Mouse (Mus musculus) lung, adult 2 months (tissue): ENCODE measurements around the gene Atp2a2. TPM values are rescaled to one million over a fixed set of nuclear protein-coding genes. Genes with fewer than 3 reads are reported as not detected.

ENCODE experiments used
- DNase-seq: peaks from one replicate; pipeline ENCODE4 v3.0.0; 2022
- H3K4me1 ChIP-seq: fragments of 200-500 bp; 2 replicates; pipeline ENCODE4 v1.6.1; 2011; ENCODE audit warnings: low read length; ENCODE audit not compliant: control insufficient read depth, insufficient read depth
- H3K4me3 ChIP-seq: fragments of 200-500 bp; replicated peaks from 2 replicates; pipeline ENCODE3; 2011; ENCODE audit warnings: low read depth, mild to moderate bottlenecking, control low read depth, low read length; ENCODE audit errors: extremely low read depth
- CTCF ChIP-seq: fragments of 200-500 bp; IDR thresholded peaks from 2 replicates; pipeline ENCODE4 v1.5.1; 2011; ENCODE audit warnings: mild to moderate bottlenecking, low read length, control low read depth; ENCODE audit not compliant: insufficient read depth
- POLR2A ChIP-seq: fragments of 200-500 bp; IDR thresholded peaks from 2 replicates; pipeline ENCODE4 v1.6.1; 2011; ENCODE audit warnings: low read depth, mild to moderate bottlenecking, control low read depth, low read length, borderline replicate concordance; ENCODE audit errors: extremely low read depth
- WGBS: fragments of 180-500 bp; shearing (Covaris S2); methylation state at CpG from one replicate; pipeline ENCODE4 v1.1.7; 2018; 5-methylcytosine and 5-hydroxymethylcytosine counted together
- polyA plus RNA-seq: library from polyadenylated mRNA; depleted of rRNA; stranded (reverse); fragments of >200 nt; gene quantifications from 2 replicates; pipeline ENCODE4 v1.2.3, GENCODE M21; 2012

Atp2a2 gene
- polyA plus RNA-seq, 1 experiment, result 126 TPM

- H3K4me3 ChIP-seq, result no peak overlapping the region
- WGBS, result 49% methylated on average over 23 of the region's 23 CpGs
- DNase-seq, result no peak
- H3K4me1 ChIP-seq, result 0 out of 2 replicates have a peak, but pooled peaks cover 2% of the 10 kb centered on the region
- no peak for TF ChIP-seq CTCF
- TF ChIP-seq POLR2A, result no peak
These were observed 18.5 kb upstream of the Atp2a2 start for GRCm38 (mm10) chr5:122520254-122521129.

- Histone ChIP-seq H3K4me1 (0 out of 2 replicates have a peak, but pooled peaks cover 2% of the 10 kb centered on the region), H3K4me3 (no peak overlapping the region)
- no peak for DNase-seq
- TF ChIP-seq POLR2A (no peak), CTCF (no peak)
- WGBS, result 51% methylated on average over 7 of the region's 7 CpGs
These were observed 17.1 kb upstream of the Atp2a2 start for GRCm38 (mm10) chr5:122519043-122519660.

GRCm38 (mm10) chr5:122518247-122518646, 16.2 kb upstream of the Atp2a2 start:
- DNase-seq, result no peak
- 53% methylated on average over 8 of the region's 8 CpGs for WGBS
- Histone ChIP-seq H3K4me3 (no peak overlapping the region), H3K4me1 (0 out of 2 replicates have a peak, but pooled peaks cover 2% of the 10 kb centered on the region)
- no peak for TF ChIP-seq CTCF

GRCm38 (mm10) chr5:122516901-122517300, 14.9 kb upstream of the Atp2a2 start:
- Histone ChIP-seq H3K4me3 (no peak overlapping the region), H3K4me1 (0 out of 2 replicates have a peak, but pooled peaks cover 2% of the 10 kb centered on the region)
- DNase-seq, result no peak
- WGBS, result 94% methylated on average over 5 of the region's 5 CpGs
- TF ChIP-seq POLR2A (no peak), CTCF (no peak)

GRCm38 (mm10) chr5:122516029-122516730, 14.2 kb upstream of the Atp2a2 start:
- no peak overlapping the region for H3K4me3 ChIP-seq
- 0 out of 2 replicates have a peak, but pooled peaks cover 2% of the 10 kb centered on the region for H3K4me1 ChIP-seq
- no peak for DNase-seq
- TF ChIP-seq POLR2A (no peak), CTCF (no peak)
- 67% methylated on average over 11 of the region's 11 CpGs for WGBS

GRCm38 (mm10) chr5:122514127-122514521, 12.1 kb upstream of the Atp2a2 start:
- 0 out of 2 replicates have a peak, but pooled peaks cover 2% of the 10 kb centered on the region for H3K4me1 ChIP-seq

GRCm38 (mm10) chr5:122513421-122514126, 11.5 kb upstream of the Atp2a2 start:
- TF ChIP-seq POLR2A, result no peak
- no peak for TF ChIP-seq CTCF
- WGBS, result 51% methylated on average over 23 of the region's 23 CpGs
- DNase-seq, result no peak
- Histone ChIP-seq H3K4me3 (no peak overlapping the region), H3K4me1 (0 out of 2 replicates have a peak, but pooled peaks cover 2% of the 10 kb centered on the region)

More at GRCm38 (mm10) chr5:122514127-122514521, 12.1 kb upstream of the Atp2a2 start:
- 31% methylated on average over 8 of the region's 8 CpGs for WGBS
- H3K4me3 ChIP-seq, result no peak overlapping the region
- TF ChIP-seq POLR2A, result no peak
- TF ChIP-seq CTCF, result no peak
- no peak for DNase-seq

GRCm38 (mm10) chr5:122512011-122512410, 10.0 kb upstream of the Atp2a2 start:
- no peak for DNase-seq
- H3K4me3 ChIP-seq, result no peak overlapping the region
- WGBS, result 72% methylated on average over 6 of the region's 6 CpGs
- H3K4me1 ChIP-seq, result no peaks in the 10 kb centered on the region
- TF ChIP-seq CTCF, result no peak
- TF ChIP-seq POLR2A, result no peak

- 19% methylated on average over 9 of the region's 9 CpGs for WGBS
- Histone ChIP-seq H3K4me1 (no peaks in the 10 kb centered on the region), H3K4me3 (no peak overlapping the region)
- no peak for TF ChIP-seq POLR2A
- no peak for TF ChIP-seq CTCF
- DNase-seq, result no peak
These were observed 9.4 kb upstream of the Atp2a2 start for GRCm38 (mm10) chr5:122511405-122511804.
